In genomic region chr4:48678793-48679192, GRCm38 (mm10) we compare ENCODE assay signal across 36 mouse cellular contexts. TPM values are rescaled to one million over a fixed set of nuclear protein-coding genes. Genes with fewer than 3 reads are reported as not detected.
"Had no signal": no experiment of that assay in that cellular context is flagged by ENCODE, and none has a peak within 500 bp of the region (broad histone marks: within the 10 kb centered on the region; RNA-seq: fewer than 3 reads in every experiment).

No protein-coding gene starts in this region.

- H3K27ac ChIP-seq: heart, embryonic 10.5 days; heart, embryonic 13.5 days; heart, embryonic 15.5 days; hindbrain, embryonic 10.5 days; hindbrain, embryonic 12.5 days; hindbrain, embryonic 14.5 days; hindbrain, embryonic 15.5 days; hindbrain, postnatal 0 days; intestine, embryonic 15.5 days; kidney, embryonic 15.5 days; kidney, postnatal 0 days; layer of hippocampus, adult 2 months had no signal

- ATAC-seq: hindbrain, embryonic 16.5 days; hindbrain, postnatal 0 days; inflammation-experienced regulatory T-cells, adult 6 months; intestine, embryonic 15.5 days; intestine, embryonic 16.5 days; intestine, postnatal 0 days had no signal

- DNase-seq: heart, postnatal 10 days; heart, postnatal 14 days; heart, postnatal 36 days; heart, postnatal 4 days; kidney, adult 11 months; kidney, adult 18-20 months; kidney, adult 2 months; kidney, adult 8-10 months; kidney, adult 9 months; kidney, postnatal 10 days; kidney, postnatal 14 days; kidney, postnatal 25 days; kidney, postnatal 36 days; kidney, postnatal 4 days; layer of hippocampus, adult 9-11 months; layer of hippocampus, postnatal 36 days had no signal

- H3K4me1 ChIP-seq: hindbrain, embryonic 12.5 days had no signal

- H3K4me2 ChIP-seq: heart, embryonic 11.5 days; heart, embryonic 12.5 days; heart, embryonic 13.5 days; heart, embryonic 15.5 days; hindbrain, embryonic 12.5 days; hindbrain, embryonic 14.5 days; hindbrain, embryonic 15.5 days; intestine, embryonic 15.5 days; kidney, embryonic 15.5 days had no signal

- H3K27me3 ChIP-seq: heart, embryonic 12.5 days; heart, embryonic 13.5 days; heart, embryonic 15.5 days; hindbrain, embryonic 12.5 days; hindbrain, embryonic 15.5 days; intestine, embryonic 15.5 days; kidney, embryonic 15.5 days had no signal

- H3K9me3 ChIP-seq: heart, embryonic 10.5 days; heart, embryonic 12.5 days; heart, embryonic 13.5 days; heart, embryonic 15.5 days; hindbrain, embryonic 12.5 days; hindbrain, embryonic 15.5 days; intestine, embryonic 15.5 days; kidney, embryonic 15.5 days had no signal

- H3K36me3 ChIP-seq: heart, embryonic 15.5 days; intestine, embryonic 15.5 days had no signal

- H3K4me3 ChIP-seq: heart, embryonic 10.5 days; heart, embryonic 12.5 days; heart, embryonic 13.5 days; heart, embryonic 15.5 days; hindbrain, embryonic 10.5 days; hindbrain, embryonic 12.5 days; hindbrain, embryonic 15.5 days; intestine, embryonic 15.5 days; kidney, embryonic 15.5 days; layer of hippocampus, adult 2 months had no signal

- H3K9ac ChIP-seq: heart, embryonic 12.5 days; heart, embryonic 13.5 days; heart, embryonic 15.5 days; hindbrain, embryonic 12.5 days; hindbrain, embryonic 14.5 days; hindbrain, embryonic 15.5 days; intestine, embryonic 15.5 days; kidney, embryonic 15.5 days had no signal

RNA-seq across cellular contexts. Expression of gene Cavin4, which starts 15.5 kb away (rescaled TPM):
- total RNA-seq: hematopoietic stem cell, adult 5-6 weeks had no signal
- polyA plus RNA-seq: inflammation-experienced regulatory T-cells, adult 6 months; large intestine, adult 2 months had no signal
